9 mouse cellular contexts compared by ENCODE assay signal in the genomic region with DNA sequence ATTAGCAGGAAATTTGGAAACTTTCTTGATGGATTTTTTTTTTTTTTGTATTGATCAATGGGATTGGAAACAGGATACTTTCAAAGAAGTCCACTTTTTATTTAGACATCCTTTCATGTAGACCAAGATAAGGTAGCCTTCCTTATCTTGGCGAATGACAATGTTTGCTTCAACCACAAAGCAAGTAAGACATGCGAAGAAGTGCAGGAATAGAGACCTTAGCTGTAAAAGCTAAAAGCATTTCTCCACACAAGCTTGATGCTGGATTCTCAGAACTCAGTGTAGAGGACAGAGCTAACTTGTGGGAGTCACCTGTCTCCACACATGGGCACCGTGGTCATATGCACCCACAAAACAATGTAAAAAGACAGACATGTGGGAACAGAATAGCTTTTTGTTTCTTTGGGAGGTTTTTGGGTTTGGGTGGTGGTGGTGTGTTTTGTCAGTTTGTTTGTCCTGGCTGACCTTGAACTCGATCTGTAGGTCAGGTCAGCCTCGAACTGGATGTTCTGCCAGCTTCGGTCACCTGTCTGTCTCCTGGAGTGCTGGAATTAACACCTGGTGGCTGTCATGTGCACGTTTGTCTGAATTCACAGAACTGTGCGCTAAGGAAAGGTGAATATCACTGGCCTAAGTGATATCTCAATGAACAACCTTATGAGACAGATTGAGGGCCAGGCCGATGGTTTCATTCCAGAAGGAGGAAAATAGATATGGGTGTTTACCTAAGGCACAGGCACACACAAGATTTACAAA. TPM values are rescaled to one million over a fixed set of nuclear protein-coding genes. Genes with fewer than 3 reads are reported as not detected.
DNase-seq lines count a peak whose midpoint lies in the region; ATAC-seq and TF ChIP-seq lines count a peak whose summit lies in the region.
"Had no signal": no experiment of that assay in that cellular context is flagged by ENCODE, and none has a peak within 500 bp of the region (broad histone marks: within the 10 kb centered on the region; RNA-seq: fewer than 3 reads in every experiment).

No protein-coding gene starts in this region.

- TF ChIP-seq CTCF in kidney, adult 2 months (conservative IDR thresholded peaks at IDR 0.05; ENCODE audit: insufficient read depth, insufficient read length, low read depth, low read length): no peak

- DNase-seq in kidney, adult 2 months: no peak
- no peak for DNase-seq in kidney, adult 11 months
- no peak for DNase-seq in midbrain, embryonic 14.5 days
- DNase-seq in layer of hippocampus, adult 9-11 months: no peak
- DNase-seq in frontal cortex, postnatal 14 days (ENCODE audit: low spot score in 2 of 2): no peak
- DNase-seq in ovary, postnatal 10 days (ENCODE audit: low spot score): no peak

- no peak overlapping the region; the same call in 1 of the 2 replicates for H3K4me3 ChIP-seq in kidney, adult 2 months (ENCODE audit: insufficient read depth, low read depth, low read length)
- H3K4me3 ChIP-seq in forebrain, embryonic 12.5 days (replicated peaks): peak overlapping the region; percentile 46; the same call in 1 of the 2 replicates
- H3K4me3 ChIP-seq in kidney, embryonic 15.5 days (replicated peaks): peak overlapping the region; percentile 54
- H3K4me3 ChIP-seq in midbrain, embryonic 14.5 days (replicated peaks; ENCODE audit: low read depth, low read length): peak overlapping the region; percentile 39

- H3K4me2 ChIP-seq in forebrain, embryonic 12.5 days: peak overlapping the region; percentile 70
- peak overlapping the region; percentile 75 for H3K4me2 ChIP-seq in kidney, embryonic 15.5 days
- H3K4me2 ChIP-seq in midbrain, embryonic 14.5 days (ENCODE audit: low read length): peak overlapping the region; percentile 55

- no peak for TF ChIP-seq POLR2A in kidney, adult 2 months (IDR thresholded peaks at IDR 0.05; ENCODE audit: low read depth, low read length)

- peak overlapping the region; percentile 6 for H3K27ac ChIP-seq in kidney, adult 2 months (ENCODE audit: insufficient read depth, low read depth, low read length)
- no peak overlapping the region for H3K27ac ChIP-seq in forebrain, embryonic 12.5 days
- no peak overlapping the region; the same call in 1 of the 2 replicates for H3K27ac ChIP-seq in kidney, embryonic 15.5 days
- no peak overlapping the region for H3K27ac ChIP-seq in midbrain, embryonic 14.5 days (replicated peaks; ENCODE audit: low read depth, low read length)

- H3K36me3 ChIP-seq in kidney, adult 2 months (ENCODE audit: control insufficient read depth, insufficient read depth, low read length): no peaks in the 10 kb centered on the region
- H3K36me3 ChIP-seq in forebrain, embryonic 12.5 days (replicated peaks): 0 out of 2 replicates have a peak, but pooled peaks cover 4% of the 10 kb centered on the region
- H3K36me3 ChIP-seq in kidney, embryonic 15.5 days: peaks cover 10% of the 10 kb centered on the region; the same call in 1 of the 2 replicates
- 0 out of 2 replicates have a peak, but pooled peaks cover 4% of the 10 kb centered on the region for H3K36me3 ChIP-seq in midbrain, embryonic 14.5 days (ENCODE audit: control insufficient read depth, insufficient read depth, low read length)

- ATAC-seq in forebrain, embryonic 12.5 days (ENCODE audit: low FRiP score): no peak
- no peak for ATAC-seq in kidney, embryonic 15.5 days (replicated peaks; ENCODE audit: low FRiP score)
- no peak for ATAC-seq in midbrain, embryonic 14.5 days (ENCODE audit: low FRiP score, low TSS enrichment)

- H3K9me3 ChIP-seq in forebrain, embryonic 12.5 days: no peaks in the 10 kb centered on the region
- no peaks in the 10 kb centered on the region for H3K9me3 ChIP-seq in kidney, embryonic 15.5 days (replicated peaks)
- no peaks in the 10 kb centered on the region for H3K9me3 ChIP-seq in midbrain, embryonic 14.5 days (ENCODE audit: control insufficient read depth, low read length)
- H3K9me3 ChIP-seq: G1E had no signal

- no peaks in the 10 kb centered on the region for H3K27me3 ChIP-seq in kidney, adult 2 months (replicated peaks; ENCODE audit: control insufficient read depth, insufficient read depth, low read length)
- no peaks in the 10 kb centered on the region for H3K27me3 ChIP-seq in forebrain, embryonic 12.5 days
- no peaks in the 10 kb centered on the region for H3K27me3 ChIP-seq in kidney, embryonic 15.5 days
- no peaks in the 10 kb centered on the region for H3K27me3 ChIP-seq in midbrain, embryonic 14.5 days (ENCODE audit: control insufficient read depth, insufficient read depth, low read length)

- peaks cover 8% of the 10 kb centered on the region; the same call in 1 of the 2 replicates for H3K4me1 ChIP-seq in kidney, adult 2 months (ENCODE audit: control insufficient read depth, insufficient read depth, low read length)
- H3K4me1 ChIP-seq in forebrain, embryonic 12.5 days: peaks cover 13% of the 10 kb centered on the region
- peaks cover 19% of the 10 kb centered on the region for H3K4me1 ChIP-seq in kidney, embryonic 15.5 days
- no peaks in the 10 kb centered on the region for H3K4me1 ChIP-seq in midbrain, embryonic 14.5 days (ENCODE audit: control insufficient read depth, insufficient read depth, low read length)

- 59% methylated on average over 9 of the region's 9 CpGs for WGBS in kidney, adult 2 months
- WGBS in forebrain, embryonic 12.5 days: 78% methylated on average over 9 of the region's 9 CpGs
- 73% methylated on average over 9 of the region's 9 CpGs for WGBS in kidney, embryonic 15.5 days
- 82% methylated on average over 9 of the region's 9 CpGs for WGBS in midbrain, embryonic 14.5 days

- H3K9ac ChIP-seq in forebrain, embryonic 12.5 days: peak overlapping the region; percentile 53; the same call in 1 of the 2 replicates
- H3K9ac ChIP-seq in kidney, embryonic 15.5 days: no peak overlapping the region
- peak overlapping the region; percentile 56; the same call in 1 of the 2 replicates for H3K9ac ChIP-seq in midbrain, embryonic 14.5 days (replicated peaks; ENCODE audit: low read length)

RNA-seq across cellular contexts. Expression of a gene that starts 0.5 kb away (rescaled TPM):
- 28.8 and 43.7 TPM in 2 replicates for polyA plus RNA-seq in kidney, adult 2 months (2012; rRNA removed)
- polyA plus RNA-seq in forebrain, embryonic 12.5 days (2016; fragmentation: Nextera tagmentation; extraction: Ambion mirVana): 17.7 and 20.8 TPM in 2 replicates
- 45.6 and 47.0 TPM in 2 replicates for polyA plus RNA-seq in kidney, embryonic 15.5 days (2015; fragmentation: Nextera tagmentation; extraction: Ambion mirVana)
- 38.8 and 42.5 TPM in 2 replicates for polyA plus RNA-seq in midbrain, embryonic 14.5 days (2014; fragmentation: Nextera tagmentation; extraction: Ambion mirVana)
- polyA plus RNA-seq: G1E had no signal

RNA-seq across cellular contexts. Expression of a gene that starts 17.0 kb away (rescaled TPM):
- 4.8 and 6.0 TPM in 2 replicates for polyA plus RNA-seq in kidney, adult 2 months (2012; rRNA removed)
- polyA plus RNA-seq in forebrain, embryonic 12.5 days (2016; fragmentation: Nextera tagmentation; extraction: Ambion mirVana): 14.6 and 14.8 TPM in 2 replicates
- polyA plus RNA-seq in kidney, embryonic 15.5 days (2015; fragmentation: Nextera tagmentation; extraction: Ambion mirVana): 17.5 and 17.9 TPM in 2 replicates
- polyA plus RNA-seq in midbrain, embryonic 14.5 days (2014; fragmentation: Nextera tagmentation; extraction: Ambion mirVana): 21.6 and 23.3 TPM in 2 replicates

RNA-seq across cellular contexts. Expression of a gene that starts 33.7 kb away (rescaled TPM):
- polyA plus RNA-seq in kidney, adult 2 months (2012; rRNA removed): 0.27 and 0.29 TPM in 2 replicates
- not detected in 2 replicates for polyA plus RNA-seq in forebrain, embryonic 12.5 days (2016; fragmentation: Nextera tagmentation; extraction: Ambion mirVana)
- polyA plus RNA-seq in kidney, embryonic 15.5 days (2015; fragmentation: Nextera tagmentation; extraction: Ambion mirVana): 0.12 and 0.79 TPM in 2 replicates
- not detected in 2 replicates for polyA plus RNA-seq in midbrain, embryonic 14.5 days (2014; fragmentation: Nextera tagmentation; extraction: Ambion mirVana)
- polyA plus RNA-seq: G1E had no signal

RNA-seq across cellular contexts. Expression of a gene that starts 54.7 kb away (rescaled TPM):
- polyA plus RNA-seq in kidney, adult 2 months (2012; rRNA removed): 26.4 and 36.1 TPM in 2 replicates
- 3.6 and 3.9 TPM in 2 replicates for polyA plus RNA-seq in forebrain, embryonic 12.5 days (2016; fragmentation: Nextera tagmentation; extraction: Ambion mirVana)
- 6.1 and 7.9 TPM in 2 replicates for polyA plus RNA-seq in kidney, embryonic 15.5 days (2015; fragmentation: Nextera tagmentation; extraction: Ambion mirVana)
- 7.9 and 8.1 TPM in 2 replicates for polyA plus RNA-seq in midbrain, embryonic 14.5 days (2014; fragmentation: Nextera tagmentation; extraction: Ambion mirVana)
